Mouse (Mus musculus) hindbrain, postnatal 0 days (tissue): ENCODE measurements around the gene Wdr18. TPM values are rescaled to one million over a fixed set of nuclear protein-coding genes. Genes with fewer than 3 reads are reported as not detected.

Experiments used
- ATAC-seq: fragments of 200-750 bp; cut with Nextera tagmentation; 2 replicates; pipeline ENCODE4 v1.8.0; 2017; ENCODE audit warnings: mild to moderate bottlenecking, moderate TSS enrichment, moderate library complexity
- DNase-seq: peaks from one replicate; pipeline ENCODE4 v3.0.0-alpha.2; 2015; ENCODE audit warnings: low spot score
- H3K27ac ChIP-seq: fragments of 300-500 bp; sonication (generic); 2 replicates; pipeline ENCODE4 v1.5.1; 2014; ENCODE audit warnings: mild to moderate bottlenecking
- H3K27me3 ChIP-seq: fragments of 300-500 bp; sonication (generic); 2 replicates; pipeline ENCODE4 v1.6.1; 2014; ENCODE audit warnings: low read length, mixed read lengths; ENCODE audit not compliant: insufficient read depth
- H3K36me3 ChIP-seq: fragments of 300-500 bp; sonication (generic); 2 replicates; pipeline ENCODE4 v1.6.1; 2014; ENCODE audit warnings: low read length, mixed read lengths; ENCODE audit not compliant: insufficient read depth
- H3K4me1 ChIP-seq: fragments of 300-500 bp; sonication (generic); 2 replicates; pipeline ENCODE4 v1.6.1; 2014; ENCODE audit warnings: antibody characterized with exemption, low read length, mixed read lengths; ENCODE audit not compliant: insufficient read depth
- H3K4me2 ChIP-seq: fragments of 300-500 bp; sonication (generic); 2 replicates; pipeline ENCODE4 v1.6.1; 2014; ENCODE audit warnings: low read depth, mild to moderate bottlenecking, low read length, moderate library complexity, mixed read lengths
- H3K4me3 ChIP-seq: fragments of 300-500 bp; sonication (generic); 2 replicates; pipeline ENCODE4 v1.5.1; 2014; ENCODE audit warnings: low read length
- H3K9ac ChIP-seq: fragments of 300-500 bp; sonication (generic); replicated peaks from 2 replicates; pipeline ENCODE4 v1.6.1; 2014; ENCODE audit warnings: mild to moderate bottlenecking, low read length, moderate library complexity, mixed read lengths
- H3K9me3 ChIP-seq: fragments of 300-500 bp; sonication (generic); 2 replicates; pipeline ENCODE4 v1.6.1; 2016; ENCODE audit warnings: low read length, mixed read lengths
- CTCF ChIP-seq: IDR thresholded peaks from 2 replicates; pipeline ENCODE4 v1.5.1; 2016; ENCODE audit warnings: antibody characterized with exemption, control low read depth, low read depth
- WGBS: fragments of 180-500 bp; shearing (Covaris S2); extraction: QIAGEN DNeasy Blood & Tissue Kit; methylation state at CpG from one replicate; pipeline ENCODE4 v1.1.7; 2014; 5-methylcytosine and 5-hydroxymethylcytosine counted together
- polyA plus RNA-seq: library from polyadenylated mRNA; unstranded; fragments of >200 nt; fragmentation: Nextera tagmentation; extraction: Ambion mirVana; gene quantifications from 2 replicates; pipeline ENCODE4 v1.2.1, GENCODE M21; 2015
- total RNA-seq: library from RNA; depleted of rRNA; stranded (reverse); fragments of >200 nt; gene quantifications from 2 replicates; pipeline ENCODE4 v1.2.3, GENCODE M21; 2014

The Wdr18 gene
- total and polyA plus RNA-seq, 2 experiments from 2014 or later, result 74.6 to 109 TPM

- H3K27me3 ChIP-seq, result peaks cover 9% of the 10 kb centered on the region
- WGBS, result under 1% methylated on average over 54 of the region's 54 CpGs
- H3K9ac ChIP-seq, result peak overlapping the region; percentile 76
- H3K4me1 ChIP-seq, result 0 out of 2 replicates have a peak, but pooled peaks cover 3% of the 10 kb centered on the region
- peak overlapping the region; percentile 86 for H3K4me3 ChIP-seq
- H3K9me3 ChIP-seq, result no peaks in the 10 kb centered on the region
- no peaks in the 10 kb centered on the region for H3K36me3 ChIP-seq
- DNase-seq (peak; percentile 60), ATAC-seq (peak; percentile 31)
- H3K27ac ChIP-seq, result peak overlapping the region; percentile 88
- peak overlapping the region; percentile 96 for H3K4me2 ChIP-seq
- TF ChIP-seq CTCF, result peak; percentile 48
Measured at GRCm38 (mm10) chr10:79927324-79928029, 32.5 kb upstream of the Wdr18 start.

GRCm38 (mm10) chr10:79928030-79928694 lies 31.8 kb upstream of the Wdr18 start:
- Histone ChIP-seq H3K4me1 (0 out of 2 replicates have a peak, but pooled peaks cover 9% of the 10 kb centered on the region), H3K27ac (peak overlapping the region; percentile 88)
- 3% methylated on average over 23 of the region's 29 CpGs for WGBS

GRCm38 (mm10) chr10:79928907-79929701 lies 30.8 kb upstream of the Wdr18 start:
- H3K4me2 ChIP-seq, result peak overlapping the region; percentile 96
- H3K27ac ChIP-seq, result peak overlapping the region; percentile 88; the same call in 1 of the 2 replicates
- H3K4me1 ChIP-seq, result 0 out of 2 replicates have a peak, but pooled peaks cover 9% of the 10 kb centered on the region
- peak overlapping the region; percentile 86 for H3K4me3 ChIP-seq
- WGBS, result 35% methylated on average over 9 of the region's 9 CpGs
- H3K9ac ChIP-seq, result 0 out of 2 replicates have a peak overlapping the region, but pooled peaks have one; percentile 18
- H3K27me3 ChIP-seq, result no peaks in the 10 kb centered on the region
- H3K9me3 ChIP-seq, result no peaks in the 10 kb centered on the region
- TF ChIP-seq CTCF, result no peak
- no peaks in the 10 kb centered on the region for H3K36me3 ChIP-seq
- no peak for ATAC-seq
- no peak for DNase-seq

More at GRCm38 (mm10) chr10:79928030-79928694, 31.8 kb upstream of the Wdr18 start:
- peak overlapping the region; percentile 96 for H3K4me2 ChIP-seq
- H3K36me3 ChIP-seq, result no peaks in the 10 kb centered on the region
- peak overlapping the region; percentile 86 for H3K4me3 ChIP-seq
- TF ChIP-seq CTCF, result no peak
- no peaks in the 10 kb centered on the region for H3K9me3 ChIP-seq
- H3K27me3 ChIP-seq, result peaks cover 2% of the 10 kb centered on the region; the same call in 1 of the 2 replicates
- H3K9ac ChIP-seq, result peak overlapping the region; percentile 76
- ATAC-seq, result no peak
- peak; percentile 46 for DNase-seq

GRCm38 (mm10) chr10:79929967-79930825 lies 29.8 kb upstream of the Wdr18 start:
- H3K27ac ChIP-seq, result peak overlapping the region; percentile 20; the same call in 1 of the 2 replicates
- 0 out of 2 replicates have a peak, but pooled peaks cover 9% of the 10 kb centered on the region for H3K4me1 ChIP-seq
- H3K27me3 ChIP-seq, result no peaks in the 10 kb centered on the region
- no peak for ATAC-seq
- no peak for DNase-seq
- no peaks in the 10 kb centered on the region for H3K36me3 ChIP-seq
- no peak overlapping the region; the same call in 1 of the 2 replicates for H3K9ac ChIP-seq
- peak; percentile 12; the same call in 1 of the 2 replicates for TF ChIP-seq CTCF
- H3K4me2 ChIP-seq, result no peak overlapping the region
- 71% methylated on average over 18 of the region's 18 CpGs for WGBS
- H3K9me3 ChIP-seq, result no peaks in the 10 kb centered on the region
- no peak overlapping the region for H3K4me3 ChIP-seq

GRCm38 (mm10) chr10:79930826-79931186 lies 29.1 kb upstream of the Wdr18 start:
- H3K36me3 ChIP-seq, result no peaks in the 10 kb centered on the region
- H3K4me2 ChIP-seq, result no peak overlapping the region
- H3K4me1 ChIP-seq, result 0 out of 2 replicates have a peak, but pooled peaks cover 8% of the 10 kb centered on the region
- H3K4me3 ChIP-seq, result no peak overlapping the region
- no peak for ATAC-seq
- no peaks in the 10 kb centered on the region for H3K9me3 ChIP-seq
- H3K9ac ChIP-seq, result no peak overlapping the region; the same call in 1 of the 2 replicates
- no peaks in the 10 kb centered on the region for H3K27me3 ChIP-seq
- TF ChIP-seq CTCF, result no peak
- 0 out of 2 replicates have a peak overlapping the region, but pooled peaks have one; percentile 20 for H3K27ac ChIP-seq
- no peak for DNase-seq
- 60% methylated on average over 16 of the region's 16 CpGs for WGBS
